Mouse (Mus musculus): ENCODE data around the gene Veph1.

The Veph1 gene

GRCm38 (mm10) chr3:66105493-66105892, 191.1 kb downstream of the Veph1 start:
- ATAC-seq (ENCODE audit: insufficient number of reproducible peaks, low FRiP score, low TSS enrichment) = no peak

GRCm38 (mm10) chr3:66102599-66102932, 194.1 kb downstream of the Veph1 start:
- no peak for ATAC-seq (ENCODE audit: insufficient number of reproducible peaks, low FRiP score, low TSS enrichment)

- no peak for ATAC-seq (ENCODE audit: insufficient number of reproducible peaks, low FRiP score, low TSS enrichment)
Measured at GRCm38 (mm10) chr3:66101809-66102598, 194.6 kb downstream of the Veph1 start.

GRCm38 (mm10) chr3:66101074-66101473, 195.6 kb downstream of the Veph1 start:
- ATAC-seq (ENCODE audit: insufficient number of reproducible peaks, low FRiP score, low TSS enrichment) = no peak

- no peak for ATAC-seq (ENCODE audit: insufficient number of reproducible peaks, low FRiP score, low TSS enrichment)
Measured at GRCm38 (mm10) chr3:66091746-66092145, 204.9 kb downstream of the Veph1 start.

- no peak for ATAC-seq (ENCODE audit: insufficient number of reproducible peaks, low FRiP score, low TSS enrichment)
Measured at GRCm38 (mm10) chr3:66087608-66088007, 209.0 kb downstream of the Veph1 start.

- ATAC-seq (ENCODE audit: insufficient number of reproducible peaks, low FRiP score, low TSS enrichment) = no peak
Measured at GRCm38 (mm10) chr3:66083856-66084255, 212.8 kb downstream of the Veph1 start.

- ATAC-seq (ENCODE audit: insufficient number of reproducible peaks, low FRiP score, low TSS enrichment) = no peak
Measured at GRCm38 (mm10) chr3:66083407-66083806, 213.2 kb downstream of the Veph1 start.

- ATAC-seq (ENCODE audit: insufficient number of reproducible peaks, low FRiP score, low TSS enrichment) = no peak
Measured at GRCm38 (mm10) chr3:66082975-66083374, 213.7 kb downstream of the Veph1 start.

GRCm38 (mm10) chr3:66081363-66081736, 215.3 kb downstream of the Veph1 start:
- ATAC-seq (ENCODE audit: insufficient number of reproducible peaks, low FRiP score, low TSS enrichment) = no peak

GRCm38 (mm10) chr3:66080631-66081362, 215.8 kb downstream of the Veph1 start:
- ATAC-seq (ENCODE audit: insufficient number of reproducible peaks, low FRiP score, low TSS enrichment) = no peak

GRCm38 (mm10) chr3:66079886-66080285, 216.8 kb downstream of the Veph1 start:
- no peak for ATAC-seq (ENCODE audit: insufficient number of reproducible peaks, low FRiP score, low TSS enrichment)

- no peak for ATAC-seq (ENCODE audit: insufficient number of reproducible peaks, low FRiP score, low TSS enrichment)
Measured at GRCm38 (mm10) chr3:66078898-66079537, 217.6 kb downstream of the Veph1 start.

GRCm38 (mm10) chr3:66078026-66078721, 218.5 kb downstream of the Veph1 start:
- no peak for ATAC-seq (ENCODE audit: insufficient number of reproducible peaks, low FRiP score, low TSS enrichment)

GRCm38 (mm10) chr3:66070274-66070673, 226.4 kb downstream of the Veph1 start:
- ATAC-seq (ENCODE audit: insufficient number of reproducible peaks, low FRiP score, low TSS enrichment) = no peak

GRCm38 (mm10) chr3:66063881-66064280, 232.8 kb downstream of the Veph1 start:
- ATAC-seq (ENCODE audit: insufficient number of reproducible peaks, low FRiP score, low TSS enrichment) = no peak

- ATAC-seq (ENCODE audit: insufficient number of reproducible peaks, low FRiP score, low TSS enrichment) = no peak
Measured at GRCm38 (mm10) chr3:66056912-66057311, 239.7 kb downstream of the Veph1 start.

GRCm38 (mm10) chr3:66055652-66056051, 241.0 kb downstream of the Veph1 start:
- no peak for ATAC-seq (ENCODE audit: insufficient number of reproducible peaks, low FRiP score, low TSS enrichment)

GRCm38 (mm10) chr3:66050092-66050886, 246.3 kb downstream of the Veph1 start:
- ATAC-seq (ENCODE audit: insufficient number of reproducible peaks, low FRiP score, low TSS enrichment) = no peak
